Mouse (Mus musculus) ES-E14 (cell line): ENCODE measurements around the gene Vdr.

ENCODE experiments used
- CHD2 ChIP-seq: IDR thresholded peaks from 2 replicates; pipeline ENCODE4 v1.6.1; 2014; ENCODE audit warnings: mild to moderate bottlenecking, low read depth, low read length, inconsistent platforms
- HCFC1 ChIP-seq: IDR thresholded peaks from 2 replicates; pipeline ENCODE4 v1.6.1; 2012; ENCODE audit warnings: low read length, inconsistent platforms, borderline replicate concordance; ENCODE audit not compliant: insufficient read depth
- MAFK ChIP-seq: IDR thresholded peaks from 2 replicates; pipeline ENCODE4 v1.6.1; 2014; ENCODE audit warnings: mild to moderate bottlenecking, low read depth, low read length, inconsistent platforms; ENCODE audit not compliant: insufficient read depth
- ZC3H11A ChIP-seq: IDR thresholded peaks from 2 replicates; pipeline ENCODE4 v1.6.1; 2012; ENCODE audit warnings: low read depth, mild to moderate bottlenecking, inconsistent platforms, low read length, borderline replicate concordance
- ZNF384 ChIP-seq: IDR thresholded peaks from 2 replicates; pipeline ENCODE4 v1.6.1; 2012; ENCODE audit warnings: low read depth, low read length, inconsistent platforms

DNA sequence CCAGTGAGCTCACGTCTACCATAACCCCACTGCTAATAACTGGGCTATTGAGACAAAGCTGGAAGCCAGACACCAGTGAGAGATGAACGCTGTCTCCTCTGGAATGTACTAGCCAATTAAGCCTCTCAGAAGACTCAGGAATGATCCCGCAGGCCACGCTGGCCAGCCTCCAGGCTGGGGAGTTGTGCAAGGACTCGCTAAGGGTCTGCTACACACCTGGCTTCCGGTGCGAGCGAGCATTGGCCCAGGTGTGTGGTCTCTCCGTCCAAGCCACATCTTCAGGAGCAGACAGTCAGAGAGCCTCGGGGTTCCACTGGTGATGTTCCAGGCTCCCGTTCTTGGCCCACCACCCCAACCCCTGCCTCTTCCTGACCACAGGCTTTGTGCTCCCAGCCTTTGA is 46.0 kb upstream of the Vdr start:
- TF ChIP-seq ZC3H11A = no peak
- TF ChIP-seq HCFC1 = no peak
- TF ChIP-seq MAFK = no peak
- no peak for TF ChIP-seq ZNF384
- TF ChIP-seq CHD2 = no peak
